Mouse (Mus musculus) thymus, postnatal 25 days (tissue): ENCODE data around the gene Rdh5.

Experiments
- DNase-seq: peaks from one replicate; pipeline ENCODE4 v3.0.0; 2022

Rdh5 gene

GRCm38 (mm10) chr10:128922822-128923012 is at the start of gene Rdh5:
Rdh5 (minus strand) TSS chr10:128922888.
- no peak for DNase-seq

- no peak for DNase-seq
Measured at GRCm38 (mm10) chr10:128970740-128971250, 48.1 kb upstream of the Rdh5 start.

GRCm38 (mm10) chr10:128968341-128968749 is 45.7 kb upstream of the Rdh5 start:
- DNase-seq = no peak

GRCm38 (mm10) chr10:128965871-128966270 is 43.2 kb upstream of the Rdh5 start:
- DNase-seq = no peak

GRCm38 (mm10) chr10:128964961-128965360 is 42.3 kb upstream of the Rdh5 start:
- no peak for DNase-seq

- DNase-seq = peak; percentile 79
Measured at GRCm38 (mm10) chr10:128960590-128961584, 38.2 kb upstream of the Rdh5 start, which contains the start of gene Mettl7b. Mettl7b (minus strand) TSS chr10:128960988.

- no peak for DNase-seq
Measured at GRCm38 (mm10) chr10:128960142-128960541, 37.5 kb upstream of the Rdh5 start.

GRCm38 (mm10) chr10:128958340-128958739 is 35.7 kb upstream of the Rdh5 start:
- DNase-seq = no peak

- no peak for DNase-seq
Measured at GRCm38 (mm10) chr10:128950208-128950887, 27.7 kb upstream of the Rdh5 start.

- no peak for DNase-seq
Measured at GRCm38 (mm10) chr10:128947496-128947895, 24.8 kb upstream of the Rdh5 start.

- DNase-seq = peak; percentile 23
Measured at GRCm38 (mm10) chr10:128945675-128946074, 23.0 kb upstream of the Rdh5 start.

GRCm38 (mm10) chr10:128940475-128941061 is 17.9 kb upstream of the Rdh5 start:
- DNase-seq = no peak

GRCm38 (mm10) chr10:128938974-128939373 is 16.3 kb upstream of the Rdh5 start:
- no peak for DNase-seq

- DNase-seq = no peak
Measured at GRCm38 (mm10) chr10:128938457-128938856, 15.8 kb upstream of the Rdh5 start.

GRCm38 (mm10) chr10:128937756-128938390 is 15.2 kb upstream of the Rdh5 start:
- no peak for DNase-seq

GRCm38 (mm10) chr10:128935826-128936440 is 13.2 kb upstream of the Rdh5 start:
- DNase-seq = no peak

GRCm38 (mm10) chr10:128934997-128935787 is 12.5 kb upstream of the Rdh5 start:
- no peak for DNase-seq

- DNase-seq = no peak
Measured at GRCm38 (mm10) chr10:128933976-128934721, 11.5 kb upstream of the Rdh5 start.

- no peak for DNase-seq
Measured at GRCm38 (mm10) chr10:128933574-128933973, 10.9 kb upstream of the Rdh5 start, which contains the start of gene Itga7. Itga7 (plus strand) TSS chr10:128933818.

- DNase-seq = no peak
Measured at GRCm38 (mm10) chr10:128931441-128931840, 8.8 kb upstream of the Rdh5 start.
